Mouse (Mus musculus) right cerebral cortex, adult 18-20 months (tissue): ENCODE data around the gene Atp6v0a4.

Experiments used
- DNase-seq: peaks from one replicate; pipeline ENCODE4 v3.0.0; 2022; ENCODE audit warnings: mixed read lengths

Atp6v0a4 gene

GRCm38 (mm10) chr6:38124207-38124835 is at the start of gene Atp6v0a4:
TSS of gene Atp6v0a4 (minus strand) at chr6:38124586.
- DNase-seq, result no peak

- DNase-seq, result no peak
These were observed 41.0 kb upstream of the Atp6v0a4 start for GRCm38 (mm10) chr6:38165385-38165784.

GRCm38 (mm10) chr6:38164705-38165104 is 40.3 kb upstream of the Atp6v0a4 start:
- DNase-seq, result no peak

GRCm38 (mm10) chr6:38162825-38163504 is 38.6 kb upstream of the Atp6v0a4 start:
- DNase-seq, result no peak

GRCm38 (mm10) chr6:38160556-38160955 is 36.2 kb upstream of the Atp6v0a4 start:
- DNase-seq, result no peak

GRCm38 (mm10) chr6:38160102-38160501 is 35.7 kb upstream of the Atp6v0a4 start:
- peak; percentile 72 for DNase-seq

GRCm38 (mm10) chr6:38159576-38159975 is 35.2 kb upstream of the Atp6v0a4 start:
- DNase-seq, result no peak

- DNase-seq, result no peak
These were observed 33.5 kb upstream of the Atp6v0a4 start for GRCm38 (mm10) chr6:38157925-38158324.

GRCm38 (mm10) chr6:38156204-38156603 is 31.8 kb upstream of the Atp6v0a4 start:
- DNase-seq, result no peak

- DNase-seq, result no peak
These were observed 27.9 kb upstream of the Atp6v0a4 start for GRCm38 (mm10) chr6:38152305-38152704.

- no peak for DNase-seq
These were observed 25.1 kb upstream of the Atp6v0a4 start for GRCm38 (mm10) chr6:38149483-38149882.

- no peak for DNase-seq
These were observed 24.2 kb upstream of the Atp6v0a4 start for GRCm38 (mm10) chr6:38148626-38149025.

GRCm38 (mm10) chr6:38147301-38147700 is 22.9 kb upstream of the Atp6v0a4 start:
- no peak for DNase-seq

GRCm38 (mm10) chr6:38145463-38146065 is 21.2 kb upstream of the Atp6v0a4 start:
- no peak for DNase-seq

- DNase-seq, result no peak
These were observed 20.0 kb upstream of the Atp6v0a4 start for GRCm38 (mm10) chr6:38144161-38144998.

GRCm38 (mm10) chr6:38140402-38140801 is 16.0 kb upstream of the Atp6v0a4 start:
- DNase-seq, result no peak

GRCm38 (mm10) chr6:38139086-38139485 is 14.7 kb upstream of the Atp6v0a4 start:
- no peak for DNase-seq

GRCm38 (mm10) chr6:38134806-38135559 is 10.6 kb upstream of the Atp6v0a4 start:
- peak; percentile 83 for DNase-seq

- no peak for DNase-seq
These were observed 7.4 kb upstream of the Atp6v0a4 start for GRCm38 (mm10) chr6:38131801-38132231.

- no peak for DNase-seq
These were observed 5.5 kb upstream of the Atp6v0a4 start for GRCm38 (mm10) chr6:38129883-38130282.

- no peak for DNase-seq
These were observed 3.7 kb upstream of the Atp6v0a4 start for GRCm38 (mm10) chr6:38128115-38128514.

- no peak for DNase-seq
These were observed 1.1 kb upstream of the Atp6v0a4 start for GRCm38 (mm10) chr6:38125462-38125861.
